Mouse (Mus musculus): Measurements from ENCODE around the gene Kmt2d. TPM values are rescaled to one million over a fixed set of nuclear protein-coding genes. Genes with fewer than 3 reads are reported as not detected.

The Kmt2d gene
- polyA plus RNA-seq, 1 experiment: 11.9 TPM

- no peak for TF ChIP-seq GATA1 (IDR thresholded peaks at IDR 0.05; ENCODE audit: borderline replicate concordance, low read length)
- no peak for TF ChIP-seq FLI1 (IDR thresholded peaks at IDR 0.05; ENCODE audit: low read length)
Measured at GRCm38 (mm10) chr15:98897928-98898800, 27.2 kb upstream of the Kmt2d start, which contains the start of gene Dhh. Dhh (minus strand) TSS chr15:98898540.

GRCm38 (mm10) chr15:98897495-98897894, 26.5 kb upstream of the Kmt2d start:
- no peaks in the 10 kb centered on the region for H3K36me3 ChIP-seq (replicated peaks; ENCODE audit: low read length)
- TF ChIP-seq GATA1 (IDR thresholded peaks at IDR 0.05; ENCODE audit: borderline replicate concordance, low read length) (no peak), FLI1 (IDR thresholded peaks at IDR 0.05; ENCODE audit: low read length) (no peak)
- peaks cover 82% of the 10 kb centered on the region for H3K27me3 ChIP-seq (replicated peaks)
- peak overlapping the region; percentile 50 for H3K4me3 ChIP-seq (replicated peaks)
- 0 out of 2 replicates have a peak, but pooled peaks cover 3% of the 10 kb centered on the region for H3K9me3 ChIP-seq
- H3K4me1 ChIP-seq: peaks cover 59% of the 10 kb centered on the region

More at GRCm38 (mm10) chr15:98897928-98898800, 27.2 kb upstream of the Kmt2d start, which contains the start of gene Dhh:
- H3K36me3 ChIP-seq (replicated peaks; ENCODE audit: low read length): no peaks in the 10 kb centered on the region
- H3K4me1 ChIP-seq: peaks cover 55% of the 10 kb centered on the region
- H3K9me3 ChIP-seq: 0 out of 2 replicates have a peak, but pooled peaks cover 3% of the 10 kb centered on the region
- peaks cover 79% of the 10 kb centered on the region for H3K27me3 ChIP-seq (replicated peaks)
- peak within 1 kb of the TSS; percentile 71 for H3K4me3 ChIP-seq (replicated peaks)

- Histone ChIP-seq H3K9me3 (no peaks in the 10 kb centered on the region), H3K27me3 (replicated peaks) (peaks cover 78% of the 10 kb centered on the region), H3K4me3 (replicated peaks) (peak overlapping the region; percentile 94), H3K36me3 (replicated peaks; ENCODE audit: low read length) (no peaks in the 10 kb centered on the region), H3K4me1 (peaks cover 73% of the 10 kb centered on the region)
- TF ChIP-seq FLI1 (IDR thresholded peaks at IDR 0.05; ENCODE audit: low read length) (no peak), GATA1 (IDR thresholded peaks at IDR 0.05; ENCODE audit: borderline replicate concordance, low read length) (no peak)
Measured at GRCm38 (mm10) chr15:98895635-98896589, 24.9 kb upstream of the Kmt2d start.

DNA sequence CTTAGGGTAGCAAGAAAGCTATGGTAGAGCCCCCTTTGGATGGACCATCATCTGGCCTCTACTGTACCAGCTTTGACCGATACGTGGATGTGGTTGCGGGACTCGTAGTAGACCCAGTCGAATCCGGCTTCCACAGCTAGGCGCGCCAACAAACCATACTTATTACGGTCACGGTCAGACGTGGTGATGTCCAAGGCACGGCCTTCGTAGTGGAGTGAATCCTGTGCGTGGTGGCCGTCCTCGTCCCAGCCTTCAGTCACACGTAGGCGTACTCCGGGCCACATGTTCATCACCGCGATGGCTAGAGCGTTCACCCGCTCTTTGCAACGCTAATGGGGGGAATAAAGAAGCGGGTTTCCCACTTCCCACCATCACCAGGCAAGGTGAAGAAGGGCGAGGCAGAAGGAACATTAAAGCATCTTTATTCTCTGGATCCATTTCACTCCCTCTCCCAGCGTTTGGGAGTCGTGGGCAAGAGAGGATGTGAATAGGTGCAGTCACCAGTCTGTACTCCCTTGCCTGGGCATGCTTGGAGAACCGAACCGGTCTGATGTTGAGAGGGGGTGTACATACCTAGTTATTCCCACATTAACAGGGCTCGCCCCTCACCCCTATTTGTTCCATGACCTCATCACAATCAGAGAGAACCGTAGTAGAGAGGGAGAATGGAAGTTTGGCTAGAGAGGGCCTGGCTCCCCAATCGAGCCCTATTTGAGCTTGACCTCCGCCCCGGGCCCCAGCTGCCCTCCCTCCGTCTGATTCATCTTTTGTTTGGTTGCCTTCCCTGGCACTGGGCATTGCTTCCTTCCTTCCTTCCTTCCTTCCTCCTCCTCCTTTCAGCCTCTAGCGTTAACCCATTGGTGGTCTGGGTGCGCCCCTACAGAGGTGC, 24.0 kb upstream of the Kmt2d start:
- H3K9me3 ChIP-seq: no peaks in the 10 kb centered on the region
- no peaks in the 10 kb centered on the region for H3K36me3 ChIP-seq (replicated peaks; ENCODE audit: low read length)
- H3K4me3 ChIP-seq (replicated peaks): peak overlapping the region; percentile 94
- H3K4me1 ChIP-seq: peaks cover 73% of the 10 kb centered on the region
- TF ChIP-seq GATA1 (IDR thresholded peaks at IDR 0.05; ENCODE audit: borderline replicate concordance, low read length) (no peak), FLI1 (IDR thresholded peaks at IDR 0.05; ENCODE audit: low read length) (no peak)
- H3K27me3 ChIP-seq (replicated peaks): peaks cover 69% of the 10 kb centered on the region

DNA sequence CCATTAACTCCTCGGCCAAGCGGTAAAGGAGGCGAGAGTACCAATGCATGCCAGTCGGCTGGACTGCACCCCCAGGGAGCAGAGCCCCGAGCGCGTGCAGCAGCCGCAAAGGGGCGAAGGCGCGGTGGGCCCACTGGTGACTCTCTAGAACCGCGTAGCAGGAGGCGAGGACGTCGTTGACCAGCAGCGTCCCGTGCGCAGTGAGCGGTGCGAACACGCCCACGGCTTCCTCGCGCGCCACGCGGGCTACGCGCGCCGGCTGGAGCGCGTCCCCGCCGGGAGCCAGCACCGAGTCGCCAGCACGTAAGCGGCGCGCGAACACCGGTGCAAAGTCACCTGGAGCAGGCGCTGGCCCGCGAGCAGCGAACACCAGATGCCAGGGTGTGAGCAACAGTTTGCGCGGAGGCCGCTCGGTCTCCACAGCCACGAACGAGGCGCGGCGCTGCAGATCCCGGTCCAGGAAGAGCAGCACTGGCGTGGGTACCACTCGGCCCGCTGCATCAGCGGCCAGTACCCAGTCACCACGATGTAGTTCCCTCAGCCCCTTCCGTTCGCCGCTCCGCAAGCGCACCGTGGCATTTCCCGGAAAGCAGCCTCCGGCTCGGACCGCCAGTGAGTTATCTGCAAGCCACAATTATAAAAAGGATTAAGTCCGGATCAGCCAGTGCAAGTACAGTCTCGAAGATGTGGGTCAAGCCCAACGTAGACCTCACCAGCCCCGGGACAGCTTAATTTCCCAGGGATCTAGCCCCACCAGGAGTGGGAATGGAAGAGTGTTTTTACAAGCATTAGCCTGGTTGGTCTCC, 23.1 kb upstream of the Kmt2d start, which contains the start of gene Rhebl1:
Gene Rhebl1, minus strand, starts transcription at position 601 of the 806 bp plus-strand sequence.
- H3K36me3 ChIP-seq (replicated peaks; ENCODE audit: low read length): no peaks in the 10 kb centered on the region
- H3K4me1 ChIP-seq: peaks cover 73% of the 10 kb centered on the region
- peak within 1 kb of the TSS; percentile 94 for H3K4me3 ChIP-seq (replicated peaks)
- TF ChIP-seq FLI1 (IDR thresholded peaks at IDR 0.05; ENCODE audit: low read length) (no peak), GATA1 (IDR thresholded peaks at IDR 0.05; ENCODE audit: borderline replicate concordance, low read length) (no peak)
- H3K9me3 ChIP-seq: no peaks in the 10 kb centered on the region
- peaks cover 63% of the 10 kb centered on the region for H3K27me3 ChIP-seq (replicated peaks)

DNA sequence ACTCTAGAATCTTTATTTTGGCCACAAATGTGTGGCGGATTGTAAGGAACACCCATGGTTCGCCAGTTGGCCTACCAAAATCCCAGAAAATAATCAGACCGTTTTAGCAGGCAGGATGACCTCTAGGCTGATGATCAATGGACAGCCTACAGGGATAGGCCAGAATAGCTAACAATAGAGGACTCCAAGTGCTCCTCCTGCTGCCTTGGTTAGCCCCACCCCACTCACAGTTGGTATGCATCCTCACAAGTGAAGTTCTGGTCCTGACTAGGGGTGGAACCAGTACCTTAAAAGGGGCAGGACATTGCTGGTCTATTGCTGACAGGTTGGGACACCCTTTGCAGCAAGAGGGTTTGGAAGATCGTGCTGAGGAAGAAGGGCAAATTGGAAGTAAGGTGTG, 22.0 kb upstream of the Kmt2d start:
- H3K27me3 ChIP-seq (replicated peaks): peaks cover 56% of the 10 kb centered on the region

DNA sequence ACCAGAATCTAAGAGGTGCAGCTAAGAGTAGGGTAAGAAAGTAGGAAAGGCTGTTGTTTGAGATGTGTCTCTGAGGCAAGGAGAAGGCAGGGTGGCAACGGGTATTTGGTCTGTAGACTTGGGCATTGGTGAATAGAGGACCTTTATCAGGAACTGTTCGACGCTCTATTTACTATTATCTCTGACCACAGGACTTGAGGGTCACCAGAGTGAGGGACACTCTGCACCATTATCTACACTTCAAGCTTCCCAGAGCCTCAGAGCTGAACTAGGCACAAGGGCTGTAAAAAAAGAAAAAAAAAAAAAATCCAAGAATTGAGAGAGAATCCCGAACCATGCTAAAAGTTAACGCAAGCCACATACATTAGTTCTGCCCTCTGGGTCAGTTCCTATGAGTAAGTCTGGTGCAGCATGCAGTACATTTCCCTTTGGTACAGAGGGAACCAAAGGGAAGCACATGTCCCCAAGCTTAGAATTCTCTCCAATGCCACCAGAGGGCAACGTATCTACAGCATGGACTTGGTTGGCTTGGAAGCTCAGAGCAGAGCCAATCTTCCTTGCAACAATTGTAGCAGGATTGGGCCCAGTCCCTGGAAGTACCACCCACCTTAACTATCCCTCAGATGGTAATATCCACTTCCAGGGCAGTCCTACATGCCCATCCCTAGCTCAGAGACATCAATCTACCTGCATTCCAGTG, 21.1 kb upstream of the Kmt2d start:
- Histone ChIP-seq H3K9me3 (no peaks in the 10 kb centered on the region), H3K4me1 (peaks cover 56% of the 10 kb centered on the region), H3K4me3 (replicated peaks) (peak overlapping the region; percentile 38), H3K36me3 (replicated peaks; ENCODE audit: low read length) (no peaks in the 10 kb centered on the region), H3K27me3 (replicated peaks) (peaks cover 49% of the 10 kb centered on the region)
- TF ChIP-seq GATA1 (IDR thresholded peaks at IDR 0.05; ENCODE audit: borderline replicate concordance, low read length) (no peak), FLI1 (IDR thresholded peaks at IDR 0.05; ENCODE audit: low read length) (no peak)

More for the DNA sequence above, 22.0 kb upstream of the Kmt2d start:
- TF ChIP-seq FLI1 (IDR thresholded peaks at IDR 0.05; ENCODE audit: low read length) (no peak), GATA1 (IDR thresholded peaks at IDR 0.05; ENCODE audit: borderline replicate concordance, low read length) (no peak)
- H3K9me3 ChIP-seq: no peaks in the 10 kb centered on the region
- H3K4me3 ChIP-seq (replicated peaks): no peak overlapping the region
- peaks cover 66% of the 10 kb centered on the region for H3K4me1 ChIP-seq
- H3K36me3 ChIP-seq (replicated peaks; ENCODE audit: low read length): no peaks in the 10 kb centered on the region

All from megakaryocyte, embryonic 14.5 days (primary cell).